Mouse (Mus musculus) heart, embryonic 15.5 days (tissue): ENCODE measurements at regions not wholly inside any gene's neighbourhood (a gene's known extent, or its start where the extent isn't known, plus 50 kb on each side); places are given as distances from the start of the nearest gene placed in this dataset.

Experiments
- ATAC-seq: fragments of 200-750 bp; cut with Nextera tagmentation; replicated peaks from 2 replicates; pipeline ENCODE4 v1.8.0; 2017; ENCODE audit warnings: low read depth, moderate TSS enrichment; ENCODE audit not compliant: insufficient number of reproducible peaks, insufficient read depth, low FRiP score
- H3K27ac ChIP-seq: fragments of 300-500 bp; sonication (generic); 2 replicates; pipeline ENCODE4 v1.5.1; 2015; ENCODE audit warnings: mild to moderate bottlenecking, inconsistent platforms
- H3K27me3 ChIP-seq: fragments of 300-500 bp; sonication (generic); 2 replicates; pipeline ENCODE4 v1.6.1; 2015; ENCODE audit warnings: inconsistent platforms
- H3K36me3 ChIP-seq: fragments of 300-500 bp; sonication (generic); 2 replicates; pipeline ENCODE4 v1.6.1; 2015; ENCODE audit warnings: mild to moderate bottlenecking, inconsistent platforms
- H3K4me1 ChIP-seq: fragments of 300-500 bp; sonication (generic); replicated peaks from 2 replicates; pipeline ENCODE4 v1.6.1; 2015; ENCODE audit warnings: inconsistent platforms
- H3K4me2 ChIP-seq: fragments of 300-500 bp; sonication (generic); 2 replicates; pipeline ENCODE4 v1.6.1; 2015; ENCODE audit warnings: inconsistent platforms, mild to moderate bottlenecking, moderate library complexity
- H3K4me3 ChIP-seq: fragments of 300-500 bp; sonication (generic); 2 replicates; pipeline ENCODE4 v1.5.1; 2015; ENCODE audit warnings: mild to moderate bottlenecking, inconsistent platforms
- H3K9ac ChIP-seq: fragments of 300-500 bp; sonication (generic); 2 replicates; pipeline ENCODE4 v1.6.1; 2015; ENCODE audit warnings: mild to moderate bottlenecking, inconsistent platforms
- H3K9me3 ChIP-seq: fragments of 300-500 bp; sonication (generic); replicated peaks from 2 replicates; pipeline ENCODE4 v1.6.1; 2016; ENCODE audit warnings: inconsistent platforms
- WGBS: fragments of 180-500 bp; shearing (Covaris S2); methylation state at CpG from one replicate; pipeline ENCODE4 v1.1.7; 2015; ENCODE audit warnings: mixed read lengths; 5-methylcytosine and 5-hydroxymethylcytosine counted together

DNA sequence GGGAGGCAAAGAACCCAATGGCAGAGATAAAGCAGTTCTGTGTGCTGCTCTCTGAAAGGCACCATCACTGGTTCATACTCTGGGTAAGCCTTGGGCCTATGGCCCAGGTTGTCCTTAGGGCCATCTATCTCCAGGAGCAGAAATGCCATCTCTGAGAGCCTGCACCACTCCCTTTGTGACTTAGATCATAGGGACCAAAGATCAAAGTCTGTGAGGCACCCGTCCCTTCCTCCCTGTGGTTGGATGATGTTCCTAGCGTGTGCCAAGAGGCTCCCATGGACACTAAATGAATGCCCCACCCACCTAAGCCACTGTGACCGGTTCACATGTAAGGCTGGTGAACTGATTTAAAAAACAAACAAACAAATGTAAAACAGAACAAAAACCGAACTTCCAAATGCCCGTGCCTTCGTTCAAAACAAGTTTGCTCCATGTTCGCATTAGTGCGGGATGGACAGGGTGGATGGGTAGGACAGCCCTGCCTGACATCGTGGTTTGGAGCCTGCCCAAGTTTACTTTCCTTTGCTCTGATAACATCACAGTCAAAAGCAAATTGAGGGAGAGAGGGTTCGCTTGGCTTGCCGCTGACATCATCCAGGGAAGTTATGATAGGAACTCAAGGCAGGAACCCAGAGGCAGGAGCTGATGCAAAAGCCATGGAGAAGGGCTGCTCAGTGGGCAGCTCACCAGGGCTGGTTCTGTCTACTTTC, 418.6 kb downstream of the Med13l start:
- Histone ChIP-seq H3K4me2 (no peak overlapping the region), H3K4me3 (no peak overlapping the region), H3K4me1 (peaks cover 4% of the 10 kb centered on the region; the same call in 1 of the 2 replicates), H3K36me3 (no peaks in the 10 kb centered on the region), H3K9me3 (no peaks in the 10 kb centered on the region), H3K27ac (no peak overlapping the region), H3K9ac (no peak overlapping the region), H3K27me3 (peaks cover 13% of the 10 kb centered on the region; the same call in 1 of the 2 replicates)
- no peak for ATAC-seq
- 62% methylated on average over 11 of the region's 11 CpGs for WGBS

DNA sequence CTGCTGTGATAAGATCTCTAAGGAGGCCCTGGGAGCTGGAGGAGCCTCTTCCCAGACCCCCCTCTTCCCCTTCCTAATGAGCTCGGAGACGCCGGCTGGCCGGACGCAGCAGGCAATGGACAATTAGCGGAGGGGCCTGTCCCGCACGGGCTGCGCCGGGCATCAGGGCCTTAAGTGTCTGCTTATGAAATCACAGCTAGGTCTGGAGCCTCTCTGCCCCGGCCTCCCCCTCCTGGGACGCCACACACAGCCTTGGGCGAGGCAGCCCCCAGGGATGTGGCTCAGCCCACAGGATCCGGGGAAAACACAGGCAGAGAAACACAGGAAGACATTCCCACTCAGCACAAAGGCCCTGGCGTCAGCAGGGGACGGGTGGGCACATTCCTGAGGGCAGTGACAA, 420.6 kb downstream of the Med13l start:
- Histone ChIP-seq H3K4me2 (no peak overlapping the region), H3K27ac (no peak overlapping the region)

DNA sequence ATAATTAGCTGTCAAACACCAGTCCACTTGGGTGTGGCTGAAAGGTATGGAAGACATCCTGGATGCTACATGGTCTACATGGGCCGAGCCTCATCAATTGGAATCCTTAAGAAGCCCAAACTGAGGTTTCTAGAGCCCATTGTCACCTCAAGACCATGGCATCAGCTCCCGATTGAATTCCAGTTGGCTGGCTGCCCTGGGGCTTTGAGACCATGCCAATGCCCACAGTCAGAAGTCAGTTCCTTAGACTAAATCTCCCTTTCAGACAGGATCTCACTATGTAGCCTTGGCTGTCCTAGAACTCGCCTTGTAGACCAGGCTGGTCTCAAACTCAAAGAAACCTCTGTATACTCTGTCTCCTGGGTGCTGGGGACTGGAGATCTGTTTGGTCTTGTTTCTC, 423.8 kb downstream of the Med13l start:
- WGBS, result 77% methylated on average over 3 of the region's 3 CpGs
- Histone ChIP-seq H3K4me3 (no peak overlapping the region), H3K36me3 (no peaks in the 10 kb centered on the region), H3K4me2 (no peak overlapping the region), H3K27me3 (peaks cover 13% of the 10 kb centered on the region; the same call in 1 of the 2 replicates), H3K9ac (no peak overlapping the region), H3K4me1 (peaks cover 4% of the 10 kb centered on the region; the same call in 1 of the 2 replicates), H3K9me3 (no peaks in the 10 kb centered on the region), H3K27ac (no peak overlapping the region)
- ATAC-seq, result no peak

More for the DNA sequence above, 420.6 kb downstream of the Med13l start:
- Histone ChIP-seq H3K9ac (no peak overlapping the region), H3K27me3 (peaks cover 13% of the 10 kb centered on the region; the same call in 1 of the 2 replicates), H3K4me1 (peaks cover 4% of the 10 kb centered on the region; the same call in 1 of the 2 replicates), H3K9me3 (no peaks in the 10 kb centered on the region), H3K36me3 (no peaks in the 10 kb centered on the region), H3K4me3 (no peak overlapping the region)
- whole genome bisulfite sequencing, result 19% methylated on average over 16 of the region's 16 CpGs
- peak; percentile 35; the same call in 1 of the 2 replicates for ATAC-seq

DNA sequence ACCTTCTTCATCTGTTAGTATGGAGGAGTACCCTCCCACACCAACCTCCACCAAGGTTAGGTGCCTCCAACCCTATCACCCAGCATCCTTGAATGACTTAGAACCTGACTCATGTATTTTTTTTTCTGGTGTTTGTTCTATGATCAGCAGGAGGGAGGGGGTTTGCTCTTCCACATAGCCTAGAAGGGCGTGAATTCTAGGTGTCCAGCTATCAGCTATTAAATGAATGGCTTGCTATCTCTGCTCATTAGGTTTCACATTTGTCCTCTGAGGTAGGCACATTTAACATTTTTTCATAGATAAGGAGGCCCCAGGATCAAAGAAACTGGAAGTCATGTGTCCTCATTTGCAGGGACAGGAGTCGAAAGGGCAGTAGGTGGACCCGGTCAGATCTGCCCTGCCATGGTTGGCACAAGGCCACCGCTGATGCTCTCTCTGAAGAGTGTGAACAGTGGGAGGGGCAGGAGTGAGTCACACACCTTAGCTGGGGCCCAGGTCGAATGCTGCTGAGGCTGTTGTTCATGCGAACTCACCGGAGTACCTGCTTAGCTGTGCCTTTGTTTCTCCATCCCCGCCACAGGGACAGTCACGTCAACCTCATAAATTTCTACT, 424.4 kb downstream of the Med13l start:
- H3K9me3 ChIP-seq, result no peaks in the 10 kb centered on the region
- H3K4me3 ChIP-seq, result no peak overlapping the region
- H3K27ac ChIP-seq, result no peak overlapping the region
- no peak overlapping the region for H3K9ac ChIP-seq
- no peak overlapping the region for H3K4me2 ChIP-seq
- H3K4me1 ChIP-seq, result peaks cover 4% of the 10 kb centered on the region; the same call in 1 of the 2 replicates
- no peaks in the 10 kb centered on the region for H3K36me3 ChIP-seq
- WGBS, result 70% methylated on average over 9 of the region's 9 CpGs
- ATAC-seq, result no peak
- H3K27me3 ChIP-seq, result peaks cover 13% of the 10 kb centered on the region; the same call in 1 of the 2 replicates

DNA sequence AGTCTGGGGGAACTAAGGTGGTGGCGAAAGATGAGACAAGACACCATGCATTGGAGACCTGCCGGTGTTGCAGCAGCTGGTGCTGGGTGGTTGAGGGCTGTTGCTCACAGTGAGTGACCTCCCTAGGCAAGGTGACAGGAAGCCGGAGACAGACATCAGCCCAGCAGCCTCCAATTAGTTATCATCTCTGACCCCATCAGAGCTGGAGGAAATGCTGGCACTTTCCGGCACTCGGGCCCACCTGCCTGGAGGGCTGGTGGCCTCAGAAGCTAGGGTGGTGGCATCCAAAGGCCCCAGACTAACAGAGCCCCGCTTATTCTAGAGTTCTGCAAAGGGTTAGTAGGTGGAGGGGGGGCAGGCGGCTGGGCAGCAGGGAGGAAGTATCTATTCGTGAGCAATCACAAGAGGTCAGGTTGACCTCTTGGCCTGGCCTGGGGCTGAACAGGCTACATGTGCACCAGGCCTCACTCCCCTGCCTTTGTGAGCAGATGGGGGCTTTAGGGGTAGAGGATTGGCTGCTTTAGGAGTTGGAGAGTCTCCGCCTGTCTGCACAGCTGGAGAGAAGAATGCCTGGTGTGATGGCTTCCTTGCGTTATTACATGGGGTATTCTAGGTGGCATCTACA, 427.0 kb downstream of the Med13l start:
- WGBS, result 62% methylated on average over 10 of the region's 10 CpGs

DNA sequence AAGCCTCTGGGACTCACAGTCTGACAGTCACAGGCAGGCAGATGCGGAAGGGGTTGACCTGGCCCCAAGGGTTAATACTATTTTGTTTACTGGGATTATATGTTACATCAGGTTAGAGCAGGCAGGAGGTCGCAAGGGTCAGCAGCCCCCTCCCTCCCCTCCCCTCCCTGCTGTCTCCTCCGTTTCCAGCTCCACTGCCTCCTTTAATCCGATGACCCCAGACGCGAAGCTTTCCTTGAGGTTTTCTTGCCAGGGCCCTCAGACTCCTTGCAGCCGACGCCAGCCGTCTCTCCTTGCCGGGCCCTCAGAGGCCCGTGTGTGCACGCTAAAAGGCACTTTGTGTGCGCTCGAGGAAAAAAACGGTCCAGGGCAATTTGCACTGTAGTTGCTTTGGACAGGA, 438.6 kb downstream of the Med13l start:
- Histone ChIP-seq H3K27ac (no peak overlapping the region), H3K27me3 (peaks cover 31% of the 10 kb centered on the region), H3K4me3 (no peak overlapping the region), H3K36me3 (no peaks in the 10 kb centered on the region), H3K4me2 (no peak overlapping the region), H3K9me3 (no peaks in the 10 kb centered on the region), H3K4me1 (peaks cover 8% of the 10 kb centered on the region), H3K9ac (no peak overlapping the region)
- ATAC-seq, result no peak
- 11% methylated on average over 15 of the region's 15 CpGs for WGBS

More for the DNA sequence above, 427.0 kb downstream of the Med13l start:
- H3K27ac ChIP-seq, result no peak overlapping the region
- no peaks in the 10 kb centered on the region for H3K36me3 ChIP-seq
- H3K9ac ChIP-seq, result no peak overlapping the region
- H3K27me3 ChIP-seq, result peaks cover 10% of the 10 kb centered on the region; the same call in 1 of the 2 replicates
- H3K9me3 ChIP-seq, result no peaks in the 10 kb centered on the region
- H3K4me2 ChIP-seq, result no peak overlapping the region
- ATAC-seq, result no peak
- H3K4me3 ChIP-seq, result no peak overlapping the region
- H3K4me1 ChIP-seq, result no peaks in the 10 kb centered on the region

DNA sequence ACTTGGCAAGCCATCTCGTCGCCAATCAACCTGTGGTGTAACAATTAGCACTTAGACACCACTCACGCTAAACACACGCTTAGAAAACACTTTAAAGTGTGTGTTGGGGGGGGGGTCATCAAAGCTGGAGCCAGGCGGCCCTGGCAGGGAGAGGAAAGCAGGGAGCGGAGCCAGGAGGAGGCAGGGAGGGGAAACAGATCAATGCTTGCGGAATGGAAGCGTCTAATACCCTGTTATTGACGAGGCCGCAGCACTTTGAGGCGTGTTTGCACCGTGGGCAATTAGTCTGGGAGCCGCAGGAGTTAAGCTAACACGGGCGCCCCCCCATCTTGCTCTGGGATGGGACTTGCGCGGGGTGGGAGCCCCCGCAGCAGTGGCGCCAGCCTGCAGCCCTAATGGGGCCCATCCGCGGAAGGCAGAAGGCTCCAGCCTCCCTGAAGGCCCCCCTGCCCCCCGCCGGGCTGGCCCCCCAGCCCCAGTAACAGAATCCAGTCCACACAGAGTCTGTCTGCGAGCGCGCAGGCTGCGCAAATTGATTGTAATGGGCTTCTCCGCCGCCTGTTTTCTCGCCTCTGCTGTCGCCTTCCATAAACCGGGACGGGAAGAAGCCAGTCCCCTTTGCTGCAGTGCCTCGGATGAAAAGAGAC, 445.5 kb downstream of the Med13l start:
- 3% methylated on average over 33 of the region's 34 CpGs for WGBS
- H3K4me1 ChIP-seq, result peaks cover 7% of the 10 kb centered on the region
- H3K9me3 ChIP-seq, result no peaks in the 10 kb centered on the region
- no peak for ATAC-seq
- H3K4me3 ChIP-seq, result peak overlapping the region; percentile 37
- H3K4me2 ChIP-seq, result peak overlapping the region; percentile 68
- no peak overlapping the region for H3K27ac ChIP-seq
- H3K27me3 ChIP-seq, result peaks cover 57% of the 10 kb centered on the region
- H3K36me3 ChIP-seq, result no peaks in the 10 kb centered on the region
- H3K9ac ChIP-seq, result peak overlapping the region; percentile 25; the same call in 1 of the 2 replicates

DNA sequence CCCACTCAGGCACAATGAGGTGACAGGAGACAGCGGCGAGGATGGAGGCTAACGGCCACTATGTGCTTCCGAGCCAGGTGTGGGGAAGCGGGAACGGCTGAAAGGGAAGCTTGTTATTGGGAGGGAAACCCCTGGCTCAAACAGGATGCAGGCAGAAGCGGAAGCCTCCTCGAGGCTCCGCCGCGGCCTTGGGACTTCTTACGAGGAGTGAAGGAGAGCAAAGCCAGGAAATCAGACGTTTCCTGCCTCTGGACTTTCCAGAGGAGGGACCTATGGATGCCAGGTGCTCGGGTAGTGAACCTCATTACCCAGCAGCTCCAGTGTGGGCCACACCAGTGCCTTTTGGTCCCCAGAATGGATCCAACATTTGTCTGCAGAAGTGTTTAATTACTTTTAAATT, 449.6 kb downstream of the Med13l start:
- no peak overlapping the region for H3K4me3 ChIP-seq
- no peak for ATAC-seq
- 58% methylated on average over 14 of the region's 14 CpGs for WGBS
- no peak overlapping the region for H3K4me2 ChIP-seq
- no peaks in the 10 kb centered on the region for H3K9me3 ChIP-seq
- peaks cover 40% of the 10 kb centered on the region for H3K27me3 ChIP-seq
- no peak overlapping the region for H3K9ac ChIP-seq
- peaks cover 7% of the 10 kb centered on the region for H3K4me1 ChIP-seq
- no peak overlapping the region for H3K27ac ChIP-seq
- H3K36me3 ChIP-seq, result no peaks in the 10 kb centered on the region

DNA sequence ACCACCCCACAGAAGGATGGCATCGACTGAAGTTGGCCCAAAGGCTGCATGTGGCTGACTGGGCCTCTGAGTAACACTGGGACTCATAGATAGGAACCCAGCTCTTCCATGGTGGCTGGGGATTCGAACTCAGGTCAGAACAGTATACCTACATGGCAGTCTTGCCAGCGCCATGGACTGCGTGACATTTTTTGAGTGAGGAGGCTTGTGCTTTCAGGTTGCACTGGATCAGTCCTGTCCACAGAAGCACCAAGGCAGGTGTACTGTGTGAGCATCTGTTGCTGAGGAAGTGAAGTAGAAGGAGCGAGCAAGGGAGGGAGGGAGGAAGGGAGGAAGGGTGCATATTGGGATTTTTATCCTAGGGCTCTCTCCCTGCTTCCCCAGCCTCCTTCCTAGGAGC, 454.7 kb downstream of the Med13l start:
- Histone ChIP-seq H3K4me2 (no peak overlapping the region), H3K36me3 (no peaks in the 10 kb centered on the region), H3K4me1 (no peaks in the 10 kb centered on the region), H3K9me3 (no peaks in the 10 kb centered on the region), H3K27me3 (peaks cover 8% of the 10 kb centered on the region; the same call in 1 of the 2 replicates), H3K9ac (no peak overlapping the region), H3K4me3 (no peak overlapping the region), H3K27ac (no peak overlapping the region)
- WGBS, result 80% methylated on average over 5 of the region's 5 CpGs
- ATAC-seq, result no peak

DNA sequence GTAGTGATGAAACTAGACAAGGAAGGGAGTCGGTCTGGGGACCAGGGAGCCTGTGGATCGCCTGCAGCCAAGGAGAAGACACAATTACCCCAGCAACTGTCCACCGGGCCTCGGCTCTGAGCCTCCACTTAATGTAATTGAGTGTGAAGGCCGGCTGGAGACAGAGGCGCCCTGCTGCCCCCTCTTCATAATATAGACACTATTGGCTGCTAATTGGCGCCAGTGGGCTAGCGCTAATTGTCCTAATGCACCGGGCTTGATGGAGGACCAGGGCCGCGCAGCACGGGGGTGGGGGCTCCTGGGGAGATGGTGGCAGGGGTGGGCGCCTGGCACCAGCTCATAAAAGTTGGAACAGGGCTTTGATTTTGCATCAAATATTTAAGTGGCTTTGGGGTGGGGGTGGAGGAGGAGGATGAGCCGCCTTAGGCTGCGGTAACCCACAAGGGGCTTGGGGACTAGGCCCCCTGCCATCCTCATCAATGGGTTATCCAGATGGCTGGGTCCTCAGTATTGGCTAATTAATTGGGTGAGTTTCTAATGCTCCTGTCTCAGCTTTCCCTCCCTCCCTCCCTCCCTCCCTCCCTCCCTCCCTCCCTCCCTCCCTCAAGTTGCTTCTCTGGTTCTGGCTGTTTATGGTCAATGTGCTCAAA, 455.3 kb downstream of the Med13l start:
- Histone ChIP-seq H3K9ac (no peak overlapping the region), H3K4me1 (no peaks in the 10 kb centered on the region), H3K27me3 (peaks cover 8% of the 10 kb centered on the region; the same call in 1 of the 2 replicates), H3K27ac (no peak overlapping the region), H3K4me2 (no peak overlapping the region), H3K4me3 (no peak overlapping the region), H3K36me3 (no peaks in the 10 kb centered on the region), H3K9me3 (no peaks in the 10 kb centered on the region)
- no peak for ATAC-seq
- WGBS, result 25% methylated on average over 15 of the region's 15 CpGs

DNA sequence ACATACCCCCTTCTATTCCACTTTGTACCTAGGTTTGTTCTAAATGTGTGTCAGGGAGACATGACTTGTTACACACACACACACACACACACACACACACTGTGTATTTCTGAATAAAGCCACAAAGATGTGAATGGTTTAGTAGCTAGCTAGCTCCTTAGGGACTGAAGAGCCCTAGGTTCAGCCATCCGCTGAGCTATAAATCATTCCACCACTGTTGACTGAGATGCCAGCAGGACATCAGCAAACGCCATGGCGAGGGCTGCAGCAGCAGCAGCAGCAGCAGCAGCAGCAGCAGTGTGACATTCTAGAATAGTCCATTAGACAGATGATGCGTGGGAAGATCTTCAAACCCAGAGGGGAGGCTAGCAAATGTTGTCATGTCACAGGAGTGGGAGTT, 455.9 kb downstream of the Med13l start:
- no peaks in the 10 kb centered on the region for H3K4me1 ChIP-seq
- no peak overlapping the region for H3K9ac ChIP-seq
- no peaks in the 10 kb centered on the region for H3K9me3 ChIP-seq
- H3K4me3 ChIP-seq, result no peak overlapping the region
- no peak for ATAC-seq
- no peak overlapping the region for H3K27ac ChIP-seq
- no peak overlapping the region for H3K4me2 ChIP-seq
- H3K27me3 ChIP-seq, result peaks cover 11% of the 10 kb centered on the region
- WGBS, result 46% methylated on average over 4 of the region's 4 CpGs
- no peaks in the 10 kb centered on the region for H3K36me3 ChIP-seq
